Mouse (Mus musculus) heart, embryonic 11.5 days (tissue): Measurements from ENCODE around the gene 3100002H09Rik. TPM values are rescaled to one million over a fixed set of nuclear protein-coding genes. Genes with fewer than 3 reads are reported as not detected.

Experiments
- ATAC-seq: fragments of 200-750 bp; cut with Nextera tagmentation; replicated peaks from 2 replicates; pipeline ENCODE4 v1.8.0; 2017; ENCODE audit warnings: moderate library complexity; ENCODE audit not compliant: insufficient number of reproducible peaks, low FRiP score, low TSS enrichment
- H3K27ac ChIP-seq: fragments of 300-500 bp; sonication (generic); 2 replicates; pipeline ENCODE4 v1.5.1; 2014; ENCODE audit warnings: mild to moderate bottlenecking, low read depth, low read length
- H3K27me3 ChIP-seq: fragments of 300-500 bp; sonication (generic); 2 replicates; pipeline ENCODE4 v1.6.1; 2014; ENCODE audit warnings: mild to moderate bottlenecking, low read length, mixed read lengths; ENCODE audit not compliant: control insufficient read depth, insufficient read depth
- H3K36me3 ChIP-seq: fragments of 300-500 bp; sonication (generic); 2 replicates; pipeline ENCODE4 v1.6.1; 2014; ENCODE audit warnings: mild to moderate bottlenecking, low read length, moderate library complexity, mixed read lengths; ENCODE audit not compliant: control insufficient read depth, insufficient read depth
- H3K4me1 ChIP-seq: fragments of 300-500 bp; sonication (generic); 2 replicates; pipeline ENCODE4 v1.6.1; 2014; ENCODE audit warnings: low read length; ENCODE audit not compliant: control insufficient read depth, insufficient read depth
- H3K4me2 ChIP-seq: fragments of 300-500 bp; sonication (generic); 2 replicates; pipeline ENCODE4 v1.6.1; 2014; ENCODE audit warnings: mild to moderate bottlenecking, moderate library complexity
- H3K4me3 ChIP-seq: fragments of 300-500 bp; sonication (generic); 2 replicates; pipeline ENCODE4 v1.5.1; 2014; ENCODE audit warnings: low read depth, low read length
- H3K9ac ChIP-seq: fragments of 300-500 bp; sonication (generic); 2 replicates; pipeline ENCODE4 v1.6.1; 2014; ENCODE audit warnings: mild to moderate bottlenecking, low read depth, low read length, moderate library complexity
- H3K9me3 ChIP-seq: fragments of 300-500 bp; sonication (generic); replicated peaks from 2 replicates; pipeline ENCODE4 v1.6.1; 2016; ENCODE audit warnings: low read length; ENCODE audit not compliant: control insufficient read depth
- WGBS: fragments of 180-500 bp; shearing (Covaris S2); extraction: QIAGEN DNeasy Blood & Tissue Kit; methylation state at CpG from one replicate; pipeline ENCODE4 v1.1.7; 2014; ENCODE audit not compliant: insufficient replicate concordance; 5-methylcytosine and 5-hydroxymethylcytosine counted together
- polyA plus RNA-seq: library from polyadenylated mRNA; unstranded; fragments of >200 nt; fragmentation: Nextera tagmentation; extraction: Ambion mirVana; gene quantifications from 2 replicates; pipeline ENCODE4 v1.2.1, GENCODE M21; 2014

Gene 3100002H09Rik
- polyA plus RNA-seq, 1 experiment from 2014 or later, result not detected

- Histone ChIP-seq H3K36me3 (no peaks in the 10 kb centered on the region), H3K27me3 (peaks cover 9% of the 10 kb centered on the region; the same call in 1 of the 2 replicates), H3K4me3 (no peak overlapping the region), H3K4me1 (peaks cover 18% of the 10 kb centered on the region), H3K9me3 (no peaks in the 10 kb centered on the region), H3K9ac (no peak overlapping the region), H3K27ac (no peak overlapping the region), H3K4me2 (peak overlapping the region; percentile 44)
- ATAC-seq, result no peak
- 9% methylated on average over 8 of the region's 8 CpGs for WGBS
Observed at GRCm38 (mm10) chr4:124646591-124646990, 36.0 kb upstream of the 3100002H09Rik start.

GRCm38 (mm10) chr4:124644974-124645433 lies 34.4 kb upstream of the 3100002H09Rik start:
- WGBS, result 10% methylated on average over 3 of the region's 3 CpGs
- Histone ChIP-seq H3K4me3 (no peak overlapping the region), H3K9me3 (no peaks in the 10 kb centered on the region), H3K36me3 (no peaks in the 10 kb centered on the region), H3K27ac (no peak overlapping the region), H3K4me2 (no peak overlapping the region), H3K27me3 (peaks cover 18% of the 10 kb centered on the region), H3K4me1 (peaks cover 18% of the 10 kb centered on the region), H3K9ac (no peak overlapping the region)
- ATAC-seq, result peak; percentile 74

- H3K9ac ChIP-seq, result no peak overlapping the region
- H3K27me3 ChIP-seq, result peaks cover 20% of the 10 kb centered on the region
- ATAC-seq, result no peak
- no peaks in the 10 kb centered on the region for H3K36me3 ChIP-seq
- WGBS, result 72% methylated on average over 9 of the region's 9 CpGs
- peaks cover 22% of the 10 kb centered on the region for H3K4me1 ChIP-seq
- no peak overlapping the region for H3K4me3 ChIP-seq
- no peaks in the 10 kb centered on the region for H3K9me3 ChIP-seq
- H3K27ac ChIP-seq, result no peak overlapping the region
- H3K4me2 ChIP-seq, result no peak overlapping the region
Observed at GRCm38 (mm10) chr4:124643859-124644258, 33.3 kb upstream of the 3100002H09Rik start.

- Histone ChIP-seq H3K27me3 (peaks cover 19% of the 10 kb centered on the region), H3K4me3 (no peak overlapping the region), H3K9me3 (no peaks in the 10 kb centered on the region), H3K9ac (no peak overlapping the region), H3K4me1 (0 out of 2 replicates have a peak, but pooled peaks cover 4% of the 10 kb centered on the region), H3K27ac (no peak overlapping the region), H3K4me2 (peak overlapping the region; percentile 46), H3K36me3 (no peaks in the 10 kb centered on the region)
- no peak for ATAC-seq
- 13% methylated on average over 12 of the region's 12 CpGs for WGBS
Observed at GRCm38 (mm10) chr4:124639715-124640114, 29.1 kb upstream of the 3100002H09Rik start.

- no peak for ATAC-seq
- Histone ChIP-seq H3K9me3 (no peaks in the 10 kb centered on the region), H3K9ac (no peak overlapping the region), H3K4me1 (no peaks in the 10 kb centered on the region), H3K27me3 (peaks cover 10% of the 10 kb centered on the region), H3K36me3 (no peaks in the 10 kb centered on the region), H3K4me3 (no peak overlapping the region), H3K4me2 (no peak overlapping the region), H3K27ac (no peak overlapping the region)
- WGBS, result 2% methylated on average over 9 of the region's 9 CpGs
Observed at GRCm38 (mm10) chr4:124633281-124633680, 22.7 kb upstream of the 3100002H09Rik start.

- 56% methylated on average over 10 of the region's 10 CpGs for WGBS
Observed at GRCm38 (mm10) chr4:124632856-124633255, 22.3 kb upstream of the 3100002H09Rik start.

GRCm38 (mm10) chr4:124631456-124631855 lies 20.9 kb upstream of the 3100002H09Rik start:
- H3K9me3 ChIP-seq, result no peaks in the 10 kb centered on the region
- H3K27me3 ChIP-seq, result peaks cover 10% of the 10 kb centered on the region
- WGBS, result 53% methylated on average over 4 of the region's 4 CpGs
- H3K4me3 ChIP-seq, result no peak overlapping the region
- no peak overlapping the region for H3K4me2 ChIP-seq
- no peak overlapping the region for H3K9ac ChIP-seq
- H3K27ac ChIP-seq, result no peak overlapping the region
- H3K36me3 ChIP-seq, result no peaks in the 10 kb centered on the region
- ATAC-seq, result no peak
- H3K4me1 ChIP-seq, result no peaks in the 10 kb centered on the region

More at GRCm38 (mm10) chr4:124632856-124633255, 22.3 kb upstream of the 3100002H09Rik start:
- Histone ChIP-seq H3K4me1 (no peaks in the 10 kb centered on the region), H3K9ac (no peak overlapping the region), H3K4me2 (no peak overlapping the region), H3K27me3 (peaks cover 10% of the 10 kb centered on the region), H3K36me3 (no peaks in the 10 kb centered on the region), H3K4me3 (no peak overlapping the region), H3K9me3 (no peaks in the 10 kb centered on the region), H3K27ac (no peak overlapping the region)
- no peak for ATAC-seq

GRCm38 (mm10) chr4:124626836-124627235 lies 16.2 kb upstream of the 3100002H09Rik start:
- no peaks in the 10 kb centered on the region for H3K9me3 ChIP-seq
- 84% methylated on average over 1 of the region's 1 CpGs for WGBS
- H3K4me2 ChIP-seq, result no peak overlapping the region
- no peak overlapping the region for H3K4me3 ChIP-seq
- no peaks in the 10 kb centered on the region; the same call in 1 of the 2 replicates for H3K27me3 ChIP-seq
- no peak for ATAC-seq
- H3K27ac ChIP-seq, result no peak overlapping the region
- peaks cover 4% of the 10 kb centered on the region; the same call in 1 of the 2 replicates for H3K4me1 ChIP-seq
- no peak overlapping the region for H3K9ac ChIP-seq
- H3K36me3 ChIP-seq, result no peaks in the 10 kb centered on the region

- Histone ChIP-seq H3K36me3 (no peaks in the 10 kb centered on the region), H3K4me1 (peaks cover 4% of the 10 kb centered on the region; the same call in 1 of the 2 replicates), H3K4me2 (no peak overlapping the region), H3K27ac (no peak overlapping the region), H3K4me3 (no peak overlapping the region), H3K9me3 (no peaks in the 10 kb centered on the region), H3K9ac (0 out of 2 replicates have a peak overlapping the region, but pooled peaks have one; percentile 16), H3K27me3 (no peaks in the 10 kb centered on the region; the same call in 1 of the 2 replicates)
- WGBS, result 28% methylated on average over 7 of the region's 7 CpGs
- no peak for ATAC-seq
Observed at GRCm38 (mm10) chr4:124624111-124624581, 13.5 kb upstream of the 3100002H09Rik start.
